Mouse (Mus musculus): ENCODE measurements around the gene Fbxo2. TPM values are rescaled to one million over a fixed set of nuclear protein-coding genes. Genes with fewer than 3 reads are reported as not detected.

The Fbxo2 gene
- polyA plus RNA-seq, 1 experiment from 2014 or later, result 20.9 TPM

GRCm38 (mm10) chr4:148140098-148141011 lies 20.1 kb upstream of the Fbxo2 start:
- no peaks in the 10 kb centered on the region for H3K27me3 ChIP-seq
- DNase-seq (ENCODE audit: low read depth, low spot score) (peak; percentile 57), ATAC-seq (peak; percentile 82)
- no peak for TF ChIP-seq CTCF (IDR thresholded peaks at IDR 0.05)
- in situ Hi-C loops (cut with MboI; ENCODE audit: low pct_unique_long_range_greater_than_20kb), result no loop called here
- ChIA-PET POLR2A (interaction anchor here (0.8 to 2.8 kb wide), 3 partner anchors 10 to 25 kb away, joined by 7 to 21 read pairs (median 9); partner anchors contain the start of gene Fbxo6), CTCF (interaction anchor here (0.8 to 6.8 kb wide), 13 partner anchors 10 to 52 kb away, joined by 3 to 76 read pairs (median 8); partner anchors contain the start of genes Agtrap, Fbxo2, Fbxo44 and Fbxo6)

DNA sequence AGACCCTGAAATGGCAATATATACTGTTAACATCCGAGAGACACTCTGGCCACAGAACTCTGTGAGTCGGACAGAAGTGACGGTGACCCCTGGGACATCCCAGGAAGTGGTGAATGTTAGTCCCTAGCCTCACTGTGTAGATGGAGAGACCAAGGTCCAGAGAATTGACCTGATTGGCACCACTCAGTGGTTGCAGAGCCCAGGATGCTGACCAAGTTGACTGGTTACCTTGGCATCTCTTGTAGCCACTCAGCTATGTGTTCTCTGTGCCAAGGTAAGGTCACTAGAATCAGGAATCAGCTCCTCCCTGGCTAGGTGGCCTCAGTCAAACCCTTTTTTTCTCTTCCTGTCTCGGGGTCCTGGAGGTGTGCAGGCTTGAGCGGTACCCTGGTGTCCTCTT lies 16.7 kb upstream of the Fbxo2 start:
- no peak for TF ChIP-seq CTCF (IDR thresholded peaks at IDR 0.05)
- POLR2A ChIA-PET, result no interaction called here
- CTCF ChIA-PET, result interaction anchor here (1.0 to 1.7 kb wide), 2 partner anchors 11 to 25 kb away, joined by 4 to 5 read pairs; no protein-coding TSS in a partner anchor
- in situ Hi-C loops (cut with MboI; ENCODE audit: low pct_unique_long_range_greater_than_20kb), result no loop called here
- H3K27me3 ChIP-seq, result no peaks in the 10 kb centered on the region
- ATAC-seq, result no peak
- no peak for DNase-seq (ENCODE audit: low read depth, low spot score)

DNA sequence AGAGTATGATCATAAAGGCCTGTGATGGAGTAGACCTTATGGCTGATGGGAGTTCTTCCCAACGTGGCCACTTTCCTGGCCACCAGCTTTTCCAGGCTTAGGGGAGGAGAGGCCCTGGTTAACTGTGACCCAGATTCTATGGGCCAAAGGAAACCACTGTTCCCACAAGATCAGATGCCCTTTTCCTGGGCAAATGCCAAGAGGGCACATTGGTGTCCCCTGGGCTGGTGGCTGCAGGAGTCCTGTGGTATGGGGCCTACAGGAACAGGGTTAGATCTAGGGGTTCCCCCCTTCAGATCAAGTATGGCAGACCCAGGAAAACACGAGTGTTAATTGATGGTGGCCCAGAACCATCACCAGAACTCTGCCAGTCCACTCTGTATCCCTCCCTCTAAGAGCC lies 12.7 kb upstream of the Fbxo2 start:
- H3K27me3 ChIP-seq, result no peaks in the 10 kb centered on the region
- POLR2A ChIA-PET, result interaction anchor here (0.6 kb wide), 1 partner anchor 430 kb away, joined by 3 read pairs; no protein-coding TSS in a partner anchor
- DNase-seq (ENCODE audit: low read depth, low spot score) (no peak), ATAC-seq (no peak)
- in situ Hi-C loops (cut with MboI; ENCODE audit: low pct_unique_long_range_greater_than_20kb), result no loop called here
- TF ChIP-seq CTCF (IDR thresholded peaks at IDR 0.05), result no peak
- CTCF ChIA-PET, result interaction anchor here (5.2 kb wide), 1 partner anchor 8 kb away, joined by 42 read pairs; no protein-coding TSS in a partner anchor

DNA sequence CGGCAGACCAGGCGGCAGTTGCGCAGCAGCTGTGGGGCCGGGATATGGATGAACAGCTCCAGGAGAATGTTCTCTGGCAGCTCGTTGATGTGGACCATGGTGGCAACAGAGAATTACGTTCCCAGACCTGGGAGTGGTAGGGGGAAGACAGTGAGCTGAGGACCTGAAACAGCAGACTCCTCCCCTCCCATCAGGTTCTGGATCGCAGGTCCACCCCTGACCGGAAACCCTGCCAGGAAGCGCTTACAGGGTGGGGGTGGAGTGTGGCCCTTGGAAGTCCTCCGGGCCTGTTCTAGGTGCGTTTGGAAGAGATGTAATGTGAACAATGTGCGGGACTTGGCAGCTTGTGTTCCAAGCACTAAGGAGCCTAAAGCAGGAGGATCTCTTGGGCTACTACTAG lies 10.9 kb upstream of the Fbxo2 start:
- no peak for TF ChIP-seq CTCF (IDR thresholded peaks at IDR 0.05)
- DNase-seq (ENCODE audit: low read depth, low spot score) (no peak), ATAC-seq (no peak)
- no peaks in the 10 kb centered on the region for H3K27me3 ChIP-seq
- CTCF ChIA-PET, result interaction anchor here (1.2 to 5.2 kb wide), 5 partner anchors 10 to 34 kb away, joined by 3 to 42 read pairs (median 5); no protein-coding TSS in a partner anchor
- in situ Hi-C loops (cut with MboI; ENCODE audit: low pct_unique_long_range_greater_than_20kb), result no loop called here
- POLR2A ChIA-PET, result interaction anchor here (3.4 kb wide), 1 partner anchor 9 kb away, joined by 21 read pairs; no protein-coding TSS in a partner anchor

DNA sequence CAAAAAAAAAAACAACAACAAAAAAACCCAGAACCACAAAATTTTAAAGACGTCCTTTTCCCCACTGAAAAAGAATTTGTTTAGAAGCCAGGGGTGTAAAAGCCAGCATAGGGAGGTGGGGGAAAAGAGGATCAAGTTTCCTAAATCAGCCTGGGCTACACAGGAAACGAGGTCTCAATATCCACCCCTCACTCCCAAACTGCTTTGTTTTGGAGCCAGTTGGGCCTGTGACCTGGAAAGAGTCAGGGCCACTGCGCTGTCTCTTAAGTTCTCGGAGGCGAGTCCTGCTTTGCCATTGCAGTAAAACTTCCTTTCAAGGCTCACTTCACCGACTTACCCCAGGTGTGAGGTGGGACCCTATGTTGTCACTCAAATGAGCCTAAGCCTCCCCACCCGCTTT lies 10.2 kb upstream of the Fbxo2 start:
- no peak for TF ChIP-seq CTCF (IDR thresholded peaks at IDR 0.05)
- ATAC-seq (no peak), DNase-seq (ENCODE audit: low read depth, low spot score) (no peak)
- no peaks in the 10 kb centered on the region for H3K27me3 ChIP-seq
- POLR2A ChIA-PET, result interaction anchor here (3.4 kb wide), 1 partner anchor 10 kb away, joined by 21 read pairs; no protein-coding TSS in a partner anchor
- in situ Hi-C loops (cut with MboI; ENCODE audit: low pct_unique_long_range_greater_than_20kb), result loop anchor here (5.0 kb wide), 1 partner anchor 33 kb away; no protein-coding TSS in a partner anchor
- CTCF ChIA-PET, result interaction anchor here (1.3 to 5.2 kb wide), 3 partner anchors 11 to 35 kb away, joined by 5 to 42 read pairs (median 12); no protein-coding TSS in a partner anchor

- in situ Hi-C loops (cut with MboI; ENCODE audit: low pct_unique_long_range_greater_than_20kb), result loop anchor here (5.0 kb wide), 1 partner anchor 34 kb away; no protein-coding TSS in a partner anchor
- CTCF ChIA-PET, result interaction anchor here (5.2 kb wide), 1 partner anchor 12 kb away, joined by 42 read pairs; no protein-coding TSS in a partner anchor
- DNase-seq (ENCODE audit: low read depth, low spot score) (no peak), ATAC-seq (no peak)
- TF ChIP-seq CTCF (IDR thresholded peaks at IDR 0.05), result no peak
- H3K27me3 ChIP-seq, result no peaks in the 10 kb centered on the region
- POLR2A ChIA-PET, result interaction anchor here (3.4 kb wide), 1 partner anchor 10 kb away, joined by 21 read pairs; no protein-coding TSS in a partner anchor
These were observed 9.5 kb upstream of the Fbxo2 start for GRCm38 (mm10) chr4:148150953-148151266.

DNA sequence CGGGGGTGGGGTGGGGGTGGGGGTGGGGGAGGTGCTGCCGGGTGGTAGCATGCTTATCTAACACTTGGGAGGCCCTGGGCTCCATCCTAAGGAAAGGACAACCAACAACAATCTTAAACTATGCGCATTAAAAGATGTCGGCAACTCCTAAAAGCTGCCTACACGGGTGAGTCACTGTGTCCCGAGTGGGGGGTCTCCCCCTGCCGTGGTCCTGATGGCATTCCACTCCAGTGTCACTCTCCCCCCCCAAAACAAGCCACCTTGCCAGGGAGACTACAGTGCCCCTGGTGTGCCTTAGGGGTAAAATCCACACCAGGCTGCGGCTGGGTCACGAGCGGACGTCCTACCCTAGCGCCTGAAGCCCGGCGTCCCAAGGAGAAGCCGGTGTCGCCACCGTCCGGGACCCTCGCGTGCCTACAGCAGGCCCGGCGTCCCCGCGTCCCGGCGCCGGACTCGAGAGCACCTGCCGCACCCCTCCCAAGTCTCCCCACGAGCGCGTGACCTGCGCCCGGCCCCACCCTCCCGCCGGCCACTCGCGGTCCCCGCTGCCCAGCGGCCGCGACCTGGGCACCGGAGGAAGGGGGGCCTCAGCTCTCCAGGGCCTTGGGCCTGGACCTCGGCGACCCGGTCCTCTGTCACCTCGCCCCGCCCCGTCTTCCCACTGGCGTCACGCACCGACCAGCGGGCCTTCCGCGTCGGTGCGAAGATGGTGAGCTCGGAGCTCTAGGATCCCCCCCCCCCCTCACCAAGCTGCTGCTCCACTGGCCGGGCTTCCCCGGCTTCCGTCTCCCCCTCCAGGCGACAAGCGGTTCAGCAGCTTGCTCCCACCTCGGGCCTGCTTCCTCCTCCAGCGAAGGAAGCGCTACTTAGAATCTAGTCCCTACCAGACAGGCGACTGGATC lies 8.9 kb upstream of the Fbxo2 start, which contains the start of gene Fbxo6:
Gene Fbxo6 (minus strand): TSS at position 874 of the 902 bp plus-strand sequence.
- ATAC-seq (peak; percentile 59), DNase-seq (ENCODE audit: low read depth, low spot score) (no peak)
- no peaks in the 10 kb centered on the region for H3K27me3 ChIP-seq
- ChIA-PET POLR2A (interaction anchor here (3.4 kb wide), 1 partner anchor 11 kb away, joined by 21 read pairs; no protein-coding TSS in a partner anchor), CTCF (interaction anchor here (1.2 to 5.2 kb wide), 3 partner anchors 12 to 47 kb away, joined by 3 to 42 read pairs (median 13); no protein-coding TSS in a partner anchor)
- in situ Hi-C loops (cut with MboI; ENCODE audit: low pct_unique_long_range_greater_than_20kb), result loop anchor here (5.0 kb wide), 1 partner anchor 34 kb away; no protein-coding TSS in a partner anchor
- no peak for TF ChIP-seq CTCF (IDR thresholded peaks at IDR 0.05)

DNA sequence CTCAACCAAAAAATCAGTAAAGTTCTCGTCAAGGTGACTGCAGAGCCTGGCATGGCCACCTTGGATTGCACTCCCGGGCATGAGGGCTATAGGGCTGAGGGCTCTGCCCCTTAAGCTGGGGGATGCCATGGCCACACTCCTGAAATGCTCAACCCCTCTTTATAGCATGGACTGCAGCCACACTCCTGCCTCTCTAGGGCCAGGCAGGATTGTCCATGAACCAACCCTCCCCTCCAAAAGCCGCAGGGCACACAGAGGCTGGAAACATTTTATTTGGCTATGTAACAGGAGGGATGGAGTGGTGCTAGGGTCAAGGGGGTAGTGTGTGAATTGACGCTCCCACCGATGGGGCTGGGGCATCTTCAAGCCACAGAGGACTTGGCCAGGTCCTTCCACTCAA lies 7.9 kb upstream of the Fbxo2 start:
- in situ Hi-C loops (cut with MboI; ENCODE audit: low pct_unique_long_range_greater_than_20kb), result loop anchor here (5.0 kb wide), 1 partner anchor 35 kb away; no protein-coding TSS in a partner anchor
- H3K27me3 ChIP-seq, result no peaks in the 10 kb centered on the region
- DNase-seq (ENCODE audit: low read depth, low spot score) (no peak), ATAC-seq (no peak)
- ChIA-PET POLR2A (no interaction called here), CTCF (interaction anchor here (1.2 to 5.2 kb wide), 3 partner anchors 13 to 48 kb away, joined by 3 to 42 read pairs (median 13); no protein-coding TSS in a partner anchor)
- TF ChIP-seq CTCF (IDR thresholded peaks at IDR 0.05), result no peak

DNA sequence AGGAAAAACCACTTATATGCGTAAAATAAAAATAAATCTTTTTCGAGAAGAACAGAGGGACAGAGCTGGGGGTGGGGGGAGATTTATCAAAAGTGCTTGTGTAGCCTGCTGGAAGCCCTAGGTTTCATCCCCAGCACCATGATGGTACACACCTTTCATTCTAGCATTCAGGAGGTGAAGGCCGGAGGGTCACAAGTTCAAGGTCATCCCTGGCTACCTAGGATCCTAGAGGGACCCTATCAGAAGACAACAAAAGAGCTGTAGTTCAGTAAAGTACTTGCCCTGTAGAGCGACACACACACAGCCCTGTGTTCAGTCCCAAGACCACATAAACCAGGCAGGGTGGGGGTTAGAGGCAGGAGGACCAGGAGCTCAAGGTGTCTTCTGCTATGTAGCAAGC lies 6.4 kb upstream of the Fbxo2 start:
- POLR2A ChIA-PET, result interaction anchor here (1.0 kb wide), 1 partner anchor 14 kb away, joined by 7 read pairs; no protein-coding TSS in a partner anchor
- no peaks in the 10 kb centered on the region for H3K27me3 ChIP-seq
- CTCF ChIA-PET, result interaction anchor here (1.2 to 3.5 kb wide), 4 partner anchors 10 to 16 kb away, joined by 3 to 21 read pairs (median 10); no protein-coding TSS in a partner anchor
- TF ChIP-seq CTCF (IDR thresholded peaks at IDR 0.05), result no peak
- ATAC-seq (no peak), DNase-seq (ENCODE audit: low read depth, low spot score) (no peak)
- in situ Hi-C loops (cut with MboI; ENCODE audit: low pct_unique_long_range_greater_than_20kb), result loop anchor here (5.0 kb wide), 1 partner anchor 37 kb away; no protein-coding TSS in a partner anchor
